Mouse (Mus musculus) splenic B cell, adult 2 months (primary cell): ENCODE results near the gene Zc3h7b.
A peak's percentile ranks its signal among the peaks of the same experiment; 100 is the strongest.

Source experiments
- DNase-seq: peaks from one replicate; pipeline ENCODE4 v3.0.0-alpha.2; 2011; ENCODE audit warnings: low read depth, low spot score
- H3K27me3 ChIP-seq: 2 replicates; pipeline ENCODE4 v1.6.1; 2012; ENCODE audit warnings: mild to moderate bottlenecking, low read length, moderate library complexity, mixed read lengths; ENCODE audit not compliant: control insufficient read depth, poor library complexity, insufficient read depth, severe bottlenecking
- H3K36me3 ChIP-seq: 2 replicates; pipeline ENCODE4 v1.6.1; 2012; ENCODE audit warnings: mild to moderate bottlenecking, low read length, moderate library complexity, mixed read lengths; ENCODE audit not compliant: control insufficient read depth, poor library complexity, insufficient read depth, severe bottlenecking

Zc3h7b gene

DNA sequence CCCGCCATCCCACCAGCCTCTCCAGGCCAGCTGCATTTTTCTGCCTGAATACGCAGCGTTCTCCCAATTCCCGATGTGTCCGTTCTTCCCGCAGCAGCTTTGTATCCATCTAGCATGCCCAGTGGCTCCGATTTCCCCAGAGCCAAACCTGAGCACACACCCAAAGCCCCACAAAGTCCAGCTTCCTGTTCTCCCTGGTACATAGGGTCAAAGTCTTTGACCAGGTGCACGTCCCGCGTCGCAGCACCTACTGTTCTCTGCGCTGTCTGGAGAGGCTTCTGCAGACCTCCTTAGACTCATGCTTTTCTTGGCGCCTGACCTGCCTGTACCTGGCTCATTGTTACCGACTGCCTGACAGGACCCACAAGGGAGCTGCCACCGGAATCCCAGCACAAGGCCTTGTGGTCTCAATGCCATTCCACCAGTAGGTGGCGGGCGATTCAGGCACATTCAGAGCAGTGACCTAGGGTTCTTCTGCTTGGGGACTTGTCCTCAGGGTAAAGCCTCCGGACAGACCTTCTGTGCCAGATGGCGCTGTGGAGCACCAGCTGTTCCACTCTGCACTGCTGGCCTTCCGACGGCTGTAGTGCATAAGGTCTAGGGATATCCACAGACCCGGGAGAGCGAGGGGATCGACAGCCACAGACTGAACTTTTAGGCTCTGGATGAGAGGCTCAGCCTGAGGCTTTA, 86.4 kb downstream of the Zc3h7b start:
- peak; percentile 97 for DNase-seq
- Histone ChIP-seq H3K36me3 (0 out of 2 replicates have a peak, but pooled peaks cover 5% of the 10 kb centered on the region), H3K27me3 (no peaks in the 10 kb centered on the region; the same call in 1 of the 2 replicates)

DNA sequence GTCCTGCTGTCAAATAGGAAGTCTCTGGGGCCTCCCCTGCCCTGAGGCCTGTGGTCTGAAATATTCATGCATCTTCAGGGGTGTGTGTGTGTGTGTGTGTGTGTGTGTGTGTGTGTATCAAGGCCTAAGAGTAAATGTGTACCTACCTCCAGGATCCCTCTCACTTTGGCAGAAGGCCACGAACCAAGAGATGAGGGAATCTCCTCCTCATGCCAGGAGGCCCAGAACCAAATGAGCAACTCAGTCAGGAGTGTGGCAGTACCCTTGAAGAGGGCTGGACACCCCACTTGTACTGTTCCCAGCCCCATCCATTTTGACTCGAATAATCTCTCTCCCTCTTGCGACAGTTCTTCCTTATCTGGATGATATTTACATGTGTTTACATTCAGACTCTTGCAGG, 87.4 kb downstream of the Zc3h7b start:
- Histone ChIP-seq H3K36me3 (0 out of 2 replicates have a peak, but pooled peaks cover 4% of the 10 kb centered on the region), H3K27me3 (no peaks in the 10 kb centered on the region; the same call in 1 of the 2 replicates)
- no peak for DNase-seq

DNA sequence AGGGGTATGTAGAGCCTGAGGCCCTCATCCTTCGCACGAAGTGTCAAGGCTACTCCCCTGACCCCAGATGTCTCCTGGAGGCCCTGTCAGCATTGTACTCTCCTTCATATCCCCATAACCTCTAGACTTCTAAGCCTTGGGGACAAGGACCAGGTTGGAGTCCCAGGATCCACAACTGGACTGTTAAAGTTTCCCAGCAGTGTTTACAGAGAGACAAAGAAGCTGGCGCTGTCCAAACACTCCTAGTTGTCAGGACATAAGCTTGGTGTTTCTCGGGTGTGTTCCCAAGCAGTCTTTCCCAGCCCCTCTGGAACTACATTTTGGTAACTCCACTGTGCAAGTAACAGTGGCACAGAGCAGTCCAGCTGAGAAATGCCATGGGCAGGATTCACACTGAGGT, 88.6 kb downstream of the Zc3h7b start:
- Histone ChIP-seq H3K36me3 (0 out of 2 replicates have a peak, but pooled peaks cover under 1% of the 10 kb centered on the region), H3K27me3 (no peaks in the 10 kb centered on the region; the same call in 1 of the 2 replicates)
- no peak for DNase-seq

DNA sequence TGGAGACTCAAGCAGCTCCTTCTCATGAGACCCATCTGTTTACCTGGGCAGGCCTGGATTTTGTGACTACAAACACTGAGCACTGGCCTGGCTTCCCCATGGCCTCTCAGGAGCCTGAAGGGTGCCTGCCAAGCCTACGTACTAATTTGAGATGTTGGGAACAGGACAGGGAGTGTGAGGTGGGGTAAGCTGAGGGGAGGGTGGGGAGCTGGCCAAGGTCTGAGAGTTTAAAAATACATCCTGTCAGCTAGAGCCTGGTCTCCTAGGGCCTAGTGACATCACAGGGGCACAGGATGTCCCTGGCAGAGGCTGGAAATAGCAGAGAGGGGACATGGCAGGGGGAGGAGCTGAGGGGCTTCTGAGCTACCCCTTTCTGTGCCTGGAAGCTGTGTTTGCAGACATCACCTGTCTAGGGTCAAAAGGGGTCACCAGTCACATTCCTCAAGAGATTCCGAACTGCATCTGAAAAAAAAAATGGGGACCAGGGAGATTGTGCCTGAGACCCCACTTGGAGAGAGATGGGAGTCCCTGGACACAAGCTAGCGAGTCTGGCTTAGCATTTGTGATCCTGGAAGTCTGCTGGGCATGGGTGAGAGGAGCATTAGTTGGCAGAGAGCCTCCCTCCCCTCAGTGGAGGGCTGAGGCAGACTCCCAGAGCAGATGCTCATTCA, 89.4 kb downstream of the Zc3h7b start:
- Histone ChIP-seq H3K27me3 (no peaks in the 10 kb centered on the region), H3K36me3 (no peaks in the 10 kb centered on the region)
- no peak for DNase-seq

DNA sequence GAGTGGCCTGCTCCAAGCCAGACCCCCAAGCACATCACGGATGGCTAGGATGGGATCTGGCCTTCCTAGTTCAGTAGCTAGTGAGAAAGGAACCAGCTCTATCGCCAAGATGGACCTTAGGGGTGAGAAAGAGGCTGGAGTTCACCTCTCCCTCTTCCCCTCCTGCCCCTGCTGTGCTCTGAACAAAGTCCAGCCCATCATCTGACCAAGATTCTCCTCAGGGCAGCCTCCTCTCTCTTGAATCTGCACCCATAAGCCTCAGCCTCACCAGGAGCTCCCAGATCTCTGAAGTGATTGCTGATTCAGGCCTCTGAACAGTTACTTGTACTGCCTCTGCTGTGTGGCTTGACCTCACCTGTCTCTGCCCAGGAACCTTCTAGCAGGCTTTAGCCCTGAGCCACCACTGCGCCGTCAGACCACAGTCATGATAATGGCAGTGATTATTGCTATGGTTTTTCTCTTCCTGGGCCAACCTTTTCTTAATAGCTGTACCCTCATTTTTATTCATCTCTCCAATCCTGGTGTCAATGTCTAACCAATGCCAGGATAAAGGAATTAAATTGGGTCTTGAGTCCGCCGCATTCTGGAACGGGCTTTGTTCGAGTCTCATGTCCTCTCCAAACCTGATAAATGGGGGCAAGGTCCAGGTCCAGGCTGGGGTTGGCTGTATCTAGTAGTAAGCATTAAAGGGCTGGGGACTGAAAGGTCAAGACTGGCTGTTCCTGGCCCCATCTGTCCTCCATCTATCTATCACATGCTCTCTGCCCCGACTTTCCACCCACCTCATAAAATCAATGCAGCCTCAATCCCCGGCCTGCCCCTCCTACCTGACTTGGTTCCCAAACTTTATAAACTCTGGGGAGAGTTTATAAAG, 90.4 kb downstream of the Zc3h7b start:
- H3K27me3 ChIP-seq: no peaks in the 10 kb centered on the region
- no peak for DNase-seq
- H3K36me3 ChIP-seq: no peaks in the 10 kb centered on the region

DNA sequence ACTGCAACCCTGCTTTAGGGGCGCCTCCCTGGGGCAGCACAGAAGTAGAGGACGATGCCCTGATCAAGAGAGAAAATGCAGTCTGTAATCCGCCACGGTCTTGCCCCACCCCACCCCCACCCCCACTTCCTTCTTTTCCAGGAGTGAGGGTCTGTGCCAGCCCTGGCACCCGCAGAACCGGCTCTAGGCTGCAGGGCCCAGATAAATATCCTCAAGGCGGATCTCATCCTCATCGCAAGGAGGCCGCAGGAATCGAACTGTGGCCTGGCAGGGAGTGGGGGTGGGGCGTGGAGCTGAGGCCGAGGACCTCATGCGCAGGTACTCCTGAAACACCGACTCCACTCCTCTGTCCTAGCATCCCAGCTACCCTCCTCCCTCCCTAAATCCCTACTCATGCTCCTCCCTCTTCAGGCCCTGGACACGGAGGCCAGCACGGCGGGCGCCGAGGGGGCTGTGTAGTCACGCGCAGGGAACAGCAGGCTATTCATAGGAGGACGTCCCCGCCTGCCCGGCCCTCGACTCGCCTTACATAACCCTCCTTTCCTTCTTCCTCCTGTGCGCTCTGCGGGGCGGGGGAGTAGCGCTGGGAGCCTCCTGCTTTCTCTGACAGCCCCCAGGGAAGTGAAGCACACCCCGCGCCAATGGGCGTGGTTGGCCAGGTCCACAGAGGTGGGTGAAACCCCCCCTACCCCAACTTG, 91.4 kb downstream of the Zc3h7b start:
- DNase-seq: no peak
- Histone ChIP-seq H3K27me3 (no peaks in the 10 kb centered on the region), H3K36me3 (no peaks in the 10 kb centered on the region)

DNA sequence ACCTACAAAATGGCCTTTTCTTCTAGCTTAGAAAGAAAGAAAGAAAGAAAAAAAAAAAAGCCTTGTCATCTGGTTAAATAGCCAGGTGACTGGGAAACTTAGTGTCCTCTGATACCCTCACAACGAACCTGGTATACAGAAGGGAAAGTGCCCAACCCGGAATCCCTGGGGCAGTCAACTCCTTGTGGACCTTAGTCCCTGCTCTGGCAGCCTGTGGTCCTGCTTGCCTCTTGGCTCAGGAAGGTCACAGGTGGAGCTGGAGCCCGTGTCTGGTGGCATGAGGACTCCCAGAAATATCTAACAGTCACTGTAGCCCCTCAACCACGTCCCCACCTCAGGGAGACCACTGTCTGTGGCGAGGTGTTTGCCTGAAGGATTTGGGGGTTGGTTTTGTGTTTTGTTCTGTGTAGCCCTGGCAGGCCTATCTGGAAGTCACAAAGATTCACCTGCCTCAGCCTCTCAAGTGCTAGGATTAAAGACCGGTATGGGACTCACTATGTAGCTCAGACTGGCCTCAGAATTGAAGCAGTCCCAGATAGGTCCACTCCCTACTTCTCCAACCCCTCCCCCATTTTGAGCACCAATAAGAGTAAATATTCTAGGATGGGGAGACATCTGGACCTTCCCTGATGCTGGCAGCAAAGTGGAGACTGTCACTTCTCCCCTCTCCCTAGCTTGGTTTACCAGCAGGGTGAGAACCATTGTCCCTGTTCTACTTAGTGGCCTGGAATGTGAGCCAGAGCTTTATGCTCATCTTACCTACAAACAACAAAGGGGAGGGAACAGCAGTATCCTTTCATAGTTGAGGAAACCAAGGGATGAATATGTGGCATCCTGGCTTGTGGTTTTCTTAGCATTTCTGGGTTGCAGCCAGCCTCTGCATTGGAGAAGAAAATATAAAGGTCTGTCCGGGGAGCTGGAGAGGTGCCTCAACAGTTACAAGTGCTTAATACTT, 92.4 kb downstream of the Zc3h7b start:
- H3K27me3 ChIP-seq: no peaks in the 10 kb centered on the region
- no peaks in the 10 kb centered on the region for H3K36me3 ChIP-seq
- no peak for DNase-seq

DNA sequence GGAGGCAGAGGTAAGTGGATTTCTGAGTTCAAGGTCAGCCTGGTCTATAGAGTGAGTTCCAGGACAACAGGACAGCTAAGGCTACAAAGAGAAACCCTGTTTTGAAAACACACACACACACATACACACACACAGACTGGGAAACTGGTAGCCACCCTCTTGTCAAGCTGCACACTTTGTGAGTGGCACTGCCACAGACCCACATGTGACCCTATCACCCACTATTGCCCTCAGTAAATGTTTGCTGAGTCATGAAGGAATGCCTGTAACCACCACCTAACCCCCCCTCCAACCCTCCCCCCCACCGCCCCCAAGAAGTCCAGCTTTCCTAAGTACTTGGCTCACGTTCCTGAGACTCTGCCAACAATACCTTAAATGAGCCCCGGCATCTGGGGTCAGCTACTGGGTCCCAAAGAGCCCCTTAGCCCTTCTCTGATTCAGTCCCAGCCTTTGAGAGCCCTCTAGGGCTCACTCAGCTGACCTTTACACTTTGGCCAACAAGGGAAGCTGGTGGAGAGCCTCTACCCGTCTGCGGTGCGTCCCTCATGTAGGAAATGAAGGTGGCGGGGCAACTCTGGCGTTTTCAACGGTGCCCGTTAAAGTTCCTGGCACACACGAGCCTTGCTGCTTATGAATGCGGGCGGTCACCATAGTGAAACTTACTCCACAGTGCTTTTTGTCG, 93.8 kb downstream of the Zc3h7b start:
- no peaks in the 10 kb centered on the region for H3K27me3 ChIP-seq
- no peaks in the 10 kb centered on the region for H3K36me3 ChIP-seq
- no peak for DNase-seq

DNA sequence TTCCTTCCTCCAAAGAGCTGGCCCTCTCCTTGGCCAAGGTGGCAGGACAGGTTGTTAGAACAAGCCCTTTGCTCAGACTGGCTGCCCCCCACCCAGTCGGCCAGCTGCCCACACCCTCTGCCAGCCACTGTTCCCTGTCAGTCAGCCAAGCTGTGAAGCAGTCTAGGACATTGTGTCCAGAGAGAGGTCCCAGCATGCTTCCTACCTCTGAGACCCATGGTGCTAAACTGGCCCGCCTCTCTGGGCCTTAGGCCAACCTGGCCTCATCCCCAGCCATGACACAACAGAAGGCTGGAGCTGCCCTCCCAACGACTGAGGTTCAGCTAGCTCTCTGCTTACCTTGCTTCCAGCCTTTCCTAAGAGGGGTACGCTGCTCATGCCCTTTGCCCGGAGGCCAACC, 94.8 kb downstream of the Zc3h7b start:
- no peak for DNase-seq
- no peaks in the 10 kb centered on the region for H3K27me3 ChIP-seq

DNA sequence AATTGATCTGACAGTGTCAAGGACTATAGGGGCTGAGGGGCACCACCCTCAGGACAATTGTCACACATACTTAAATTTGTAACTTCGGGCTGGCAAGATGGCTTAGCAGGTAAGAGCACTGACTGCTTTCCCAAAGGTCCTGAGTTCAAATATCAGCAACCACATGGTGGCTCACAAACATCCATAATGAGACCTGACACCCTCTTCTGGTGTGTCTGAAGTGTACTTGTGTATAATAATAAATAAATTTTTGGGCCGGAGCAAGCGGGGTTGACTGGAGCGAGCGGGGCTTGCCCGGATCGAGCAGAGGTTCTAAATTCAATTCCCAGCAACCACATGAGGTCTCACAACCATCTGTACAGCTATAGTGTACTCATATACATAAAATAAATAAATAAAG, 95.4 kb downstream of the Zc3h7b start:
- DNase-seq: no peak
- Histone ChIP-seq H3K27me3 (no peaks in the 10 kb centered on the region), H3K36me3 (no peaks in the 10 kb centered on the region)

More for the DNA sequence above, 94.8 kb downstream of the Zc3h7b start:
- H3K36me3 ChIP-seq: no peaks in the 10 kb centered on the region

DNA sequence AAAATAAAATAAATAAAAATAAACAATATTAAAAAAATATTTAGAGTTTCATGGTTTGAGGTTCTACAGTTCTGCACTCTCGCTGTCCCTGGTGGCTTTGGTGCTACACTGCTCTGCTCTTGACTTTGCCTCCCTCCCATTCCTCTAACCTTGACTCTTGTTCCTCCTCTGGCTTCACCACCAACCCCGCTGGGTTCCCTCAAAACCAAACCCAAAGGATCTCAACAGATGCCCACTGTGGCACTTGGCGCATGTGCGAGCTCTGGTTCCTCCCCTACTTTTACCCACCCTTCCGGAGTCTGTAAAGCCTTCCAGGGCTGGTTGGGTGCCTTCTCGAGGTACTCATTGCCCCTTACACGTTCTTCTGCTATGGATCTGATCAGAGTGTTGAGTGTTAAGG, 97.4 kb downstream of the Zc3h7b start:
- no peak for DNase-seq
- no peaks in the 10 kb centered on the region for H3K27me3 ChIP-seq
- no peaks in the 10 kb centered on the region for H3K36me3 ChIP-seq

DNA sequence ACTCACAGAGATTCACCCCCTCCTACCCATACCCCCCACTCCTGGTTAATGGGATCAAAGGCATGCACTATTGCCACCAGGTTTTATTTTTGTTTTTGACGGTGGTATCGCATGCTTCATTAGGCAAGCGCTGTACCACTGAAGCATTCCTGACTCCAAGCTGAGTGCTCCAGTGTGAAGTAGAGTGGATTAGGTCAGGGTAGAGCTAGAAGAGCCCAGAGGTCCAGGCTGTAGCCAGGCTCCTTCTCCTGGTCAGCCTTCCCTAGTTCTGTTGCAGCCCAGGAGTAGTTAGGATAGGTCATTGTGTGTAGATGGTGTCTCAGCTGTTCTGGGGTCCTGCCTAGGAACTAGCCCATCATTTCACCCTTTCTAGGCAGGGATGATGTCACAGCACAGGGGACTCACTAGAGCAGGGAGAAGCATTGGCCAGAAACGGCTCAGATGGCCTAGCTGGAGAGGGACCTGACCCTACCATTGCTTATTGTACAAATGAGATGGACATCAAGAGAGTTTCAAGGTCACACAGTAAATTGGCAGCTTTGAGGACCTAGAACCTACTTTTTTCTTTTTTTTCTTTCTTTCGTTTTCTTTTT, 100.3 kb downstream of the Zc3h7b start:
- Histone ChIP-seq H3K27me3 (no peaks in the 10 kb centered on the region), H3K36me3 (peaks cover 8% of the 10 kb centered on the region)
- DNase-seq: no peak

DNA sequence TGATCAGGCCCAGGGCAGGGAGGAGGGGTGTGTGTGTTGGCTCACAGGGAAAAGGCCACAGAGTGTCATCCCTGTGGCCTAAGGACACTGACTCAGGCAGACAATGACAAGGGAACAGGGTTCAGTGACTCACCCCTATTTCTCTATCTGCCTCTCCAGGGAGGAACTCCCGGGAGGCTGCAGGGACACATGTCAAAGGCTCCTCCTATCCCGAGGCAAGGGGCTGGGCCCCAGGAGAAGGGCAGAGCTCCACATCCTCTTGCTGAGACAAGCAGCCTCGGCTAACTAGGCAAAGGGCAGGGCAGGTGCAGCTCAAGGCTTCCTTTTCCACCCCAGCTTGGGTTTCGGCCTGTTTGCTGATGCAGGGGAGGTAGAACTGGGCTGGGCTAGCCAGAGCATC, 100.9 kb downstream of the Zc3h7b start:
- no peak for DNase-seq
- Histone ChIP-seq H3K36me3 (peaks cover 8% of the 10 kb centered on the region), H3K27me3 (no peaks in the 10 kb centered on the region)
